Mouse (Mus musculus): ENCODE measurements at regions not wholly inside any gene's neighbourhood (a gene's known extent, or its start where the extent isn't known, plus 50 kb on each side); places are given as distances from the start of the nearest gene placed in this dataset.

GRCm38 (mm10) chr4:4556126-4556525, 237.0 kb downstream of the Impad1 start:
- Histone ChIP-seq H3K4me1 (replicated peaks; ENCODE audit: control insufficient read depth, insufficient read depth) (no peaks in the 10 kb centered on the region), H3K9me3 (ENCODE audit: control insufficient read depth, low read length) (no peaks in the 10 kb centered on the region), H3K27ac (replicated peaks) (no peak overlapping the region), H3K4me2 (replicated peaks; ENCODE audit: low read depth) (no peak overlapping the region), H3K27me3 (ENCODE audit: control insufficient read depth, insufficient read depth, low read length) (no peaks in the 10 kb centered on the region), H3K9ac (ENCODE audit: low read length) (no peak overlapping the region), H3K36me3 (ENCODE audit: control insufficient read depth, insufficient read depth, low read length) (no peaks in the 10 kb centered on the region), H3K4me3 (ENCODE audit: low read depth, low read length) (no peak overlapping the region)
- ATAC-seq (ENCODE audit: low FRiP score, low TSS enrichment), result no peak
- no peak for DNase-seq (ENCODE audit: low spot score)
- 76% methylated on average over 12 of the region's 12 CpGs for WGBS
- TF ChIP-seq CTCF (IDR thresholded peaks at IDR 0.05; ENCODE audit: low read depth), result no peak
- TF ChIP-seq EP300 (optimal IDR thresholded peaks at IDR 0.05), result no peak

DNA sequence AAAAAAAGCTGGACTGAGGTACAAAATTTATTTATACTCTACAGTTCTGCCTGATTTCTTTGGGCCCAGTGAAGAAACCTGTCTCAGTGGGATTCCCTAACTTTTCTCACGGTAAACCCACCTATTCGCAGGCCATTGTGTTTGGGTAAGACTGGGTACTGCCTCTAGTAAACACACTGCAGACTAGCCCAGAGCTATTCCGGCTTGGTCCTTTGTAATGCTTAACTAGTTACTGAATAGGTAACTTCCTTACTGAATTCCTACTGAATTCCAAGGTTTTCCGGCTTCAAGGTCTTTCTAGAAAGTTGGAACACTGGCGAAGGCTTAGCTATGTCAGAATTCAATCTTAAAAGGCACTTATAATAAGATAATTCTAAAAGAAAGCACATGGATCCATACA, 242.9 kb downstream of the Impad1 start:
- H3K9me3 ChIP-seq (ENCODE audit: control insufficient read depth, low read length), result no peaks in the 10 kb centered on the region
- ATAC-seq (ENCODE audit: low FRiP score, low TSS enrichment) (no peak), DNase-seq (ENCODE audit: low spot score) (no peak)
- no peak overlapping the region for H3K4me3 ChIP-seq (ENCODE audit: low read depth, low read length)
- WGBS, result 83% methylated on average over 5 of the region's 5 CpGs
- H3K27ac ChIP-seq (replicated peaks), result no peak overlapping the region
- H3K9ac ChIP-seq (ENCODE audit: low read length), result no peak overlapping the region
- H3K4me2 ChIP-seq (replicated peaks; ENCODE audit: low read depth), result no peak overlapping the region
- H3K36me3 ChIP-seq (ENCODE audit: control insufficient read depth, insufficient read depth, low read length), result no peaks in the 10 kb centered on the region
- TF ChIP-seq EP300 (optimal IDR thresholded peaks at IDR 0.05) (no peak), CTCF (IDR thresholded peaks at IDR 0.05; ENCODE audit: low read depth) (no peak)
- H3K27me3 ChIP-seq (ENCODE audit: control insufficient read depth, insufficient read depth, low read length), result no peaks in the 10 kb centered on the region
- H3K4me1 ChIP-seq (replicated peaks; ENCODE audit: control insufficient read depth, insufficient read depth), result no peaks in the 10 kb centered on the region

- Histone ChIP-seq H3K9me3 (ENCODE audit: control insufficient read depth, low read length) (no peaks in the 10 kb centered on the region), H3K9ac (ENCODE audit: low read length) (no peak overlapping the region), H3K4me2 (replicated peaks; ENCODE audit: low read depth) (no peak overlapping the region), H3K36me3 (ENCODE audit: control insufficient read depth, insufficient read depth, low read length) (no peaks in the 10 kb centered on the region), H3K4me3 (ENCODE audit: low read depth, low read length) (no peak overlapping the region), H3K27me3 (ENCODE audit: control insufficient read depth, insufficient read depth, low read length) (no peaks in the 10 kb centered on the region), H3K4me1 (replicated peaks; ENCODE audit: control insufficient read depth, insufficient read depth) (no peaks in the 10 kb centered on the region), H3K27ac (replicated peaks) (no peak overlapping the region)
- no peak for ATAC-seq (ENCODE audit: low FRiP score, low TSS enrichment)
- TF ChIP-seq CTCF (IDR thresholded peaks at IDR 0.05; ENCODE audit: low read depth) (no peak), EP300 (optimal IDR thresholded peaks at IDR 0.05) (no peak)
- DNase-seq (ENCODE audit: low spot score), result no peak
- 81% methylated on average over 4 of the region's 4 CpGs for WGBS
Observed at GRCm38 (mm10) chr4:4549893-4550292, 243.3 kb downstream of the Impad1 start.

GRCm38 (mm10) chr4:4537172-4537753, 255.9 kb downstream of the Impad1 start:
- no peak for DNase-seq (ENCODE audit: low spot score)
- no peaks in the 10 kb centered on the region for H3K27me3 ChIP-seq (ENCODE audit: control insufficient read depth, insufficient read depth, low read length)
- no peak overlapping the region for H3K4me3 ChIP-seq (ENCODE audit: low read depth, low read length)
- H3K27ac ChIP-seq (replicated peaks), result no peak overlapping the region
- H3K9me3 ChIP-seq (ENCODE audit: control insufficient read depth, low read length), result no peaks in the 10 kb centered on the region
- no peaks in the 10 kb centered on the region for H3K4me1 ChIP-seq (replicated peaks; ENCODE audit: control insufficient read depth, insufficient read depth)
- no peak overlapping the region for H3K4me2 ChIP-seq (replicated peaks; ENCODE audit: low read depth)
- no peak overlapping the region for H3K9ac ChIP-seq (ENCODE audit: low read length)
- no peaks in the 10 kb centered on the region for H3K36me3 ChIP-seq (ENCODE audit: control insufficient read depth, insufficient read depth, low read length)
- WGBS, result 29% methylated on average over 2 of the region's 2 CpGs
- no peak for TF ChIP-seq CTCF (IDR thresholded peaks at IDR 0.05; ENCODE audit: low read depth)
- TF ChIP-seq EP300 (optimal IDR thresholded peaks at IDR 0.05), result no peak
- no peak for ATAC-seq (ENCODE audit: low FRiP score, low TSS enrichment)

- no peaks in the 10 kb centered on the region for H3K9me3 ChIP-seq (ENCODE audit: control insufficient read depth, low read length)
- no peak overlapping the region for H3K27ac ChIP-seq (replicated peaks)
- H3K4me2 ChIP-seq (replicated peaks; ENCODE audit: low read depth), result no peak overlapping the region
- 46% methylated on average over 4 of the region's 4 CpGs for WGBS
- no peak overlapping the region for H3K4me3 ChIP-seq (ENCODE audit: low read depth, low read length)
- H3K9ac ChIP-seq (ENCODE audit: low read length), result no peak overlapping the region
- no peaks in the 10 kb centered on the region for H3K36me3 ChIP-seq (ENCODE audit: control insufficient read depth, insufficient read depth, low read length)
- ATAC-seq (ENCODE audit: low FRiP score, low TSS enrichment) (no peak), DNase-seq (ENCODE audit: low spot score) (no peak)
- TF ChIP-seq EP300 (optimal IDR thresholded peaks at IDR 0.05), result no peak
- no peak for TF ChIP-seq CTCF (IDR thresholded peaks at IDR 0.05; ENCODE audit: low read depth)
- no peaks in the 10 kb centered on the region for H3K4me1 ChIP-seq (replicated peaks; ENCODE audit: control insufficient read depth, insufficient read depth)
- no peaks in the 10 kb centered on the region for H3K27me3 ChIP-seq (ENCODE audit: control insufficient read depth, insufficient read depth, low read length)
Observed at GRCm38 (mm10) chr4:4532196-4532595, 261.0 kb downstream of the Impad1 start.

DNA sequence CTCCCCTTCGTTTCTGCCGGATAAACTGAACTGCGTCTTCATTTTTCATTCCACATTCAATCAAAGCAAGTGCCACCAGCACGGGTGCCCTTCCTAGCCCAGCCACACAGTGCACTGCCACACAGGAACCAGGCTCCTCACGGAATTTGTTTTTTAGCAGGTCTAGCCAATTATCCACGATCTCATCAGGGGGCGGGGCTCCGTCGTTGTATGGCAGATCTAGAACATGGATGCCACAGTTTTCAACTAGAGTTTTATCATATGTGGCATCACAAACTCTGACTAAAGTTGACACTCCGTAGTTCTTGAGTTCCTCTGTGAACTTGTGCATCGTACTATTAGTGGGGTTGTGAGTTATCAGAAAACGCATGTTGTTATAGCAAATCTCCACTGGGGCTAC, 264.8 kb downstream of the Impad1 start:
- Histone ChIP-seq H3K4me2 (replicated peaks; ENCODE audit: low read depth) (no peak overlapping the region), H3K36me3 (ENCODE audit: control insufficient read depth, insufficient read depth, low read length) (no peaks in the 10 kb centered on the region), H3K4me1 (replicated peaks; ENCODE audit: control insufficient read depth, insufficient read depth) (no peaks in the 10 kb centered on the region), H3K9me3 (ENCODE audit: control insufficient read depth, low read length) (no peaks in the 10 kb centered on the region), H3K9ac (ENCODE audit: low read length) (no peak overlapping the region), H3K27me3 (ENCODE audit: control insufficient read depth, insufficient read depth, low read length) (no peaks in the 10 kb centered on the region), H3K27ac (replicated peaks) (no peak overlapping the region), H3K4me3 (ENCODE audit: low read depth, low read length) (no peak overlapping the region)
- TF ChIP-seq CTCF (IDR thresholded peaks at IDR 0.05; ENCODE audit: low read depth) (no peak), EP300 (optimal IDR thresholded peaks at IDR 0.05) (no peak)
- DNase-seq (ENCODE audit: low spot score) (no peak), ATAC-seq (ENCODE audit: low FRiP score, low TSS enrichment) (no peak)
- 85% methylated on average over 12 of the region's 12 CpGs for WGBS

Measured in stomach, postnatal 0 days (tissue).